Mouse (Mus musculus): Measurements from ENCODE around the gene Anxa2.

DNA sequence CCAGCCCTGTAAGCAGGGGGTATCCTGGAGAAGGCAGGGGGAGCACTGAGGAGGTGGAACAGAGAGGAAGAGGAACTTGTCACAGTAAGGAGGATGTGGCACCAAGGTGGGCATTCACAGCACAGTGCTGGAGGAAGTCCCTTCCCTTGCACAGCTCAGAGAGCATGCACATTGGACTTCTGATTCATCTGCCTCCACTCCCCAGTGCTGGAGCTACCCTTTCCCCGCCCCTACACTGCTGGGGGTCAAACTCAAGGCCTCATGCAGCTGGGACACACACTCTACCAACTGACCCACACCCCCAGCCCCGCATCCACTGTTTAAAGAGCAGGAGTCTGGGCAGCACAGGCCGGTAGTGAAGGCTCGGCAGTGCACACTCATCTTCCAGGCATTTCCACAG lies 12.7 kb downstream of the Anxa2 start:
- TF ChIP-seq CTCF (IDR thresholded peaks at IDR 0.05; ENCODE audit: extremely low read depth, insufficient read depth, insufficient read length, insufficient replicate concordance), result no peak
- TF ChIP-seq POLR2A (IDR thresholded peaks at IDR 0.05; ENCODE audit: low read depth, low read length), result no peak

Measured in spleen, adult 2 months (tissue).